Mouse (Mus musculus) cerebellum, adult 2 months (tissue): ENCODE results near the gene Gpn2.

ENCODE experiments used
- CTCF ChIP-seq: fragments of 200-500 bp; IDR thresholded peaks from 2 replicates; pipeline ENCODE4 v1.5.1; 2011; ENCODE audit warnings: low read depth, mild to moderate bottlenecking, control low read depth, low read length, moderate library complexity, borderline replicate concordance; ENCODE audit not compliant: insufficient read depth
- POLR2A ChIP-seq: fragments of 200-500 bp; IDR thresholded peaks from 2 replicates; pipeline ENCODE4 v1.6.1; 2011; ENCODE audit warnings: low read length, control low read depth, borderline replicate concordance; ENCODE audit not compliant: insufficient read depth

GRCm38 (mm10) chr4:133583690-133584058, 488 bp upstream of the Gpn2 start:
- TF ChIP-seq CTCF (no peak), POLR2A (no peak)
